Mouse (Mus musculus) limb, embryonic 10.5 days (tissue): Measurements from ENCODE around the gene Tlk2. TPM values are rescaled to one million over a fixed set of nuclear protein-coding genes. Genes with fewer than 3 reads are reported as not detected.
A peak's percentile ranks its signal among the peaks of the same experiment; 100 is the strongest.

Experiments used
- DNase-seq: peaks from one replicate; pipeline ENCODE4 v3.0.0-alpha.2; 2017; ENCODE audit warnings: low spot score
- H3K27ac ChIP-seq: fragments of 300-500 bp; sonication (generic); 2 replicates; pipeline ENCODE4 v1.5.1; 2016; ENCODE audit warnings: mild to moderate bottlenecking
- H3K27me3 ChIP-seq: fragments of 300-500 bp; sonication (generic); 2 replicates; pipeline ENCODE4 v1.6.1; 2016; ENCODE audit warnings: low read depth, mild to moderate bottlenecking; ENCODE audit not compliant: poor library complexity, severe bottlenecking
- H3K36me3 ChIP-seq: fragments of 300-500 bp; sonication (generic); 2 replicates; pipeline ENCODE4 v1.6.1; 2016; ENCODE audit warnings: mild to moderate bottlenecking, moderate library complexity
- H3K4me1 ChIP-seq: fragments of 300-500 bp; sonication (generic); 2 replicates; pipeline ENCODE4 v1.6.1; 2016
- H3K4me3 ChIP-seq: fragments of 300-500 bp; sonication (generic); 2 replicates; pipeline ENCODE4 v1.5.1; 2016; ENCODE audit warnings: mild to moderate bottlenecking, moderate library complexity
- H3K9me3 ChIP-seq: fragments of 300-500 bp; sonication (generic); replicated peaks from 2 replicates; pipeline ENCODE4 v1.6.1; 2016; ENCODE audit warnings: mild to moderate bottlenecking
- WGBS: fragments of 180-500 bp; shearing (Covaris S2); methylation state at CpG from one replicate; pipeline ENCODE4 v1.1.7; 2016; 5-methylcytosine and 5-hydroxymethylcytosine counted together
- polyA plus RNA-seq: library from polyadenylated mRNA; unstranded; fragments of >200 nt; fragmentation: Nextera tagmentation; extraction: Ambion mirVana; gene quantifications from 2 replicates; pipeline ENCODE4 v1.2.1, GENCODE M21; 2016

Tlk2 gene
- polyA plus RNA-seq, 1 experiment from 2014 or later = 23.0 TPM

DNA sequence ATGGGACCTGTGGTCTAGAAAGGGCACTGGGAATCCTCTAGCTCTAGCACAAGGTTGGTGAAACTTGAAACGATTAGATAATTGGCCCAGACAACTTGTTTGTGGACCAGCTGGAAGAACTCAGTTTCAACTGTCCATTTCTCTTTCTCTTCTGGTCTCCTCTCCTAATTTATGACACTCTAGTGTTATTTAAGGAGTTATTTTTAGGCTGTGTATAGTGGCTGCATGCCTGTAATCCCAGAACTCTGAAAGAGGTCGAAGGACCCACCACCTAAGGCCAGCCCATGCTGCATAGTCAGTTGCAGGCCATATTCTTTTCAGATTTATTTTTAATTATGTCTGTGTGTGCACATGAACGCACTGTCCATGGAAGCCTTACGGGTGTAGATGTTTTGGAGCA, 916 bp downstream of the Tlk2 start:
- Histone ChIP-seq H3K27me3 (no peaks in the 10 kb centered on the region), H3K4me3 (peak overlapping the region; percentile 96), H3K36me3 (peaks cover 28% of the 10 kb centered on the region), H3K4me1 (peaks cover 24% of the 10 kb centered on the region), H3K27ac (no peak overlapping the region), H3K9me3 (no peaks in the 10 kb centered on the region; the same call in 1 of the 2 replicates)
- 91% methylated on average over 4 of the region's 4 CpGs for WGBS
- no peak for DNase-seq

- Histone ChIP-seq H3K27me3 (no peaks in the 10 kb centered on the region), H3K36me3 (peaks cover 38% of the 10 kb centered on the region), H3K9me3 (no peaks in the 10 kb centered on the region; the same call in 1 of the 2 replicates), H3K4me1 (peaks cover 24% of the 10 kb centered on the region), H3K27ac (peak overlapping the region; percentile 99), H3K4me3 (peak overlapping the region; percentile 96)
- WGBS = 1% methylated on average over 35 of the region's 35 CpGs
- DNase-seq = no peak
Observed at GRCm38 (mm10) chr11:105180471-105181091, 2.0 kb downstream of the Tlk2 start.

GRCm38 (mm10) chr11:105181126-105181637, 2.6 kb downstream of the Tlk2 start:
- Histone ChIP-seq H3K9me3 (no peaks in the 10 kb centered on the region; the same call in 1 of the 2 replicates), H3K27ac (peak overlapping the region; percentile 99), H3K4me1 (peaks cover 24% of the 10 kb centered on the region), H3K27me3 (no peaks in the 10 kb centered on the region), H3K36me3 (peaks cover 45% of the 10 kb centered on the region), H3K4me3 (peak overlapping the region; percentile 96)
- WGBS = under 1% methylated on average over 60 of the region's 60 CpGs
- peak; percentile 96 for DNase-seq

- Histone ChIP-seq H3K4me1 (peaks cover 24% of the 10 kb centered on the region), H3K27ac (peak overlapping the region; percentile 99), H3K27me3 (no peaks in the 10 kb centered on the region), H3K36me3 (peaks cover 51% of the 10 kb centered on the region), H3K4me3 (peak overlapping the region; percentile 96), H3K9me3 (no peaks in the 10 kb centered on the region; the same call in 1 of the 2 replicates)
- under 1% methylated on average over 89 of the region's 89 CpGs for WGBS
- peak; percentile 76 for DNase-seq
Observed at GRCm38 (mm10) chr11:105181689-105182460, 3.3 kb downstream of the Tlk2 start.

DNA sequence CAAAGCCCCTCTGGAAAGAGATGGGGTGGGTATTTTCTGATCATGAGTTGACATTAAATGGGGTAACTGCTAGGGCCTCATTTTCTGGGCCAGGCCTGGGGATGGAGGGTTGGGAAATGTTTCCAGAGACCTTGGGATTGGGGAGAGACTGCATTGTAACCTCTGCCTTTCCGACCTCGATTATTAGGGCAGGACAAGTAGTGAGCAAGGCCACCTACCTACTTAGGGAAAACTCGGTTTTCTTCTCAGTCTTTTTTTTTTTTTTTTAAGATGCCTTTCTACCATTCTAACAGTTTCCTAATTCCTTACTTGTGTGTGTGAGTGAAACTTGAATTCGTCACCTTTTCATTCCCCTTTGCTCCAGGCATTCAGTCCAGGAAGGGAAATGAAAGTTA, 3.9 kb downstream of the Tlk2 start:
- WGBS = 8% methylated on average over 4 of the region's 4 CpGs
- Histone ChIP-seq H3K27me3 (no peaks in the 10 kb centered on the region), H3K36me3 (peaks cover 52% of the 10 kb centered on the region), H3K4me1 (peaks cover 24% of the 10 kb centered on the region), H3K4me3 (peak overlapping the region; percentile 96), H3K27ac (peak overlapping the region; percentile 99), H3K9me3 (no peaks in the 10 kb centered on the region; the same call in 1 of the 2 replicates)
- DNase-seq = no peak

DNA sequence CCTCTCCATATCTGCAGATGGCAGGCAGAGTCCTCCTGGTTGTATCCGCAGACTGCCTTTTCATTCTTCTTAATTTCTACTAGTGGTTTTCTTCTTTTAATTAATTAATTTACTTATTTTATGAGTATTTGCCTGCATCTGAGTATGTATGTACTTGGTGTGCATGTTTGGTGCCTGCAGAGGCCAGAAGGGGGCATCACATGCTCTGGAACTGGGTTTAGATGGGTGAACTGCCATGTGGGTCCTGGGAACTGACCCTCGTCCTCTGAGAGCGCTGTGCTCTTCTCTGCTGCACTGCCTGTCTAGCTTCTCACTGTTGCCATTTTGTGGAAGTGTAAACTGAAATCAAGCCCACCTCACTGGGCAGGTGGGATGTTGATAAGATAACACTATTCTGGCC, 6.1 kb downstream of the Tlk2 start:
- no peak overlapping the region for H3K27ac ChIP-seq
- H3K27me3 ChIP-seq = no peaks in the 10 kb centered on the region
- H3K4me3 ChIP-seq = no peak overlapping the region
- 88% methylated on average over 3 of the region's 3 CpGs for WGBS
- DNase-seq = no peak
- no peaks in the 10 kb centered on the region for H3K9me3 ChIP-seq
- H3K36me3 ChIP-seq = peaks cover 59% of the 10 kb centered on the region
- peaks cover 21% of the 10 kb centered on the region for H3K4me1 ChIP-seq

- 96% methylated on average over 3 of the region's 3 CpGs for WGBS
- Histone ChIP-seq H3K36me3 (peaks cover 69% of the 10 kb centered on the region), H3K27ac (no peak overlapping the region), H3K4me1 (no peaks in the 10 kb centered on the region), H3K27me3 (no peaks in the 10 kb centered on the region), H3K4me3 (no peak overlapping the region), H3K9me3 (no peaks in the 10 kb centered on the region)
- DNase-seq = no peak
Observed at GRCm38 (mm10) chr11:105192186-105192585, 13.6 kb downstream of the Tlk2 start.

GRCm38 (mm10) chr11:105196893-105197662, 18.5 kb downstream of the Tlk2 start:
- Histone ChIP-seq H3K27me3 (no peaks in the 10 kb centered on the region), H3K27ac (no peak overlapping the region), H3K4me1 (no peaks in the 10 kb centered on the region), H3K9me3 (no peaks in the 10 kb centered on the region), H3K4me3 (no peak overlapping the region), H3K36me3 (peaks cover 52% of the 10 kb centered on the region)
- WGBS = 92% methylated on average over 4 of the region's 4 CpGs
- DNase-seq = no peak

DNA sequence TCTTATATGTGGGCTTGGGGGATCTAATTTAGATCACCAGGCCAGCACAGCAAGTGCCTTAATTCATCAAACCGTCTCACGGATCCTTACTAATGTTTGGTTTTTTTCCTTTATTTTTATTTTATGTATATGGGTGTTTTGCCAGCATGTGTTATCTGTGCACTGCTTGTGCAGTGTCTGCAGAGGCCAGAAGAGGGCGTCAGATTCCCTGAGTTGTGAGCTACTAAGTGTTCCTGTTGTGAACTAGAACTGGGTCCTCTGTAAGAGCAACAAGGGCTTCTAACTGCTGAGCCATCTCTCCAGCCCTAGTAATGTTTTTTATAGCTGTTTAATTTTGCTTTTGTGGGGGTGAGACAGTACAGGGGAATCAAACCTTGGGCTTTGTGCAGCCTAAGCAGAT, 23.8 kb downstream of the Tlk2 start:
- WGBS = 61% methylated on average over 3 of the region's 3 CpGs
- Histone ChIP-seq H3K36me3 (peaks cover 22% of the 10 kb centered on the region), H3K4me1 (peaks cover 3% of the 10 kb centered on the region; the same call in 1 of the 2 replicates), H3K9me3 (no peaks in the 10 kb centered on the region), H3K27me3 (no peaks in the 10 kb centered on the region), H3K4me3 (no peak overlapping the region), H3K27ac (no peak overlapping the region)
- no peak for DNase-seq

GRCm38 (mm10) chr11:105210007-105210406, 31.4 kb downstream of the Tlk2 start:
- H3K36me3 ChIP-seq = peaks cover 67% of the 10 kb centered on the region
- DNase-seq = no peak
- no peaks in the 10 kb centered on the region for H3K27me3 ChIP-seq
- H3K4me1 ChIP-seq = peaks cover 9% of the 10 kb centered on the region; the same call in 1 of the 2 replicates
- no peak overlapping the region for H3K27ac ChIP-seq
- H3K9me3 ChIP-seq = no peaks in the 10 kb centered on the region
- no peak overlapping the region for H3K4me3 ChIP-seq
- 86% methylated on average over 1 of the region's 1 CpGs for WGBS

- Histone ChIP-seq H3K27me3 (no peaks in the 10 kb centered on the region), H3K36me3 (peaks cover 68% of the 10 kb centered on the region), H3K27ac (no peak overlapping the region), H3K9me3 (no peaks in the 10 kb centered on the region), H3K4me3 (no peak overlapping the region), H3K4me1 (0 out of 2 replicates have a peak, but pooled peaks cover 5% of the 10 kb centered on the region)
- DNase-seq = no peak
- 93% methylated on average over 1 of the region's 1 CpGs for WGBS
Observed at GRCm38 (mm10) chr11:105214257-105214656, 35.6 kb downstream of the Tlk2 start.

DNA sequence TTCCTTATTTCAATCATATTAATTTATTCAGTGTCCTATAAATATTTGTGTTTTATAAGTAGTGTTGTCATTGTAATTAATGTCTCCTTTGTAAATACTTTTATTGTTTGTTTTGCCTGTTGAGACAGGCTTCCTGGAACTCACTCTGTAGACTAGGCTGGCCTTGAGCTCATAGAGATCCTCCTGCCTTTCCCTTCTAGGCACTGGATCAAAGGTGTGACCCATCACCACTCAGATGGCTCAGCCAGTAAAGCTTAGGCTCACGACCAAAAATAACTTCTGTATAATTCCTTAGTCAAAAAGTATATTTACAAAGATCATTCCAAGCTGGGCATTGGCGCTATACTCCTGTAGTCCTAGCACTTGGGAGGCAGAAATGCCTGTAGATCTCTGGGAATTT, 39.2 kb downstream of the Tlk2 start:
- Histone ChIP-seq H3K9me3 (no peaks in the 10 kb centered on the region), H3K4me1 (no peaks in the 10 kb centered on the region), H3K27me3 (no peaks in the 10 kb centered on the region), H3K36me3 (peaks cover 57% of the 10 kb centered on the region), H3K27ac (no peak overlapping the region), H3K4me3 (no peak overlapping the region)
- DNase-seq = no peak
- 92% methylated on average over 2 of the region's 2 CpGs for WGBS
